Mouse (Mus musculus): ENCODE data around the gene Midn.
"Not testable (repeated sequence)": the region's sequence is repeated elsewhere in the genome, so short reads cannot be mapped to it uniquely, and the experiment has no call there.

Midn gene

DNA sequence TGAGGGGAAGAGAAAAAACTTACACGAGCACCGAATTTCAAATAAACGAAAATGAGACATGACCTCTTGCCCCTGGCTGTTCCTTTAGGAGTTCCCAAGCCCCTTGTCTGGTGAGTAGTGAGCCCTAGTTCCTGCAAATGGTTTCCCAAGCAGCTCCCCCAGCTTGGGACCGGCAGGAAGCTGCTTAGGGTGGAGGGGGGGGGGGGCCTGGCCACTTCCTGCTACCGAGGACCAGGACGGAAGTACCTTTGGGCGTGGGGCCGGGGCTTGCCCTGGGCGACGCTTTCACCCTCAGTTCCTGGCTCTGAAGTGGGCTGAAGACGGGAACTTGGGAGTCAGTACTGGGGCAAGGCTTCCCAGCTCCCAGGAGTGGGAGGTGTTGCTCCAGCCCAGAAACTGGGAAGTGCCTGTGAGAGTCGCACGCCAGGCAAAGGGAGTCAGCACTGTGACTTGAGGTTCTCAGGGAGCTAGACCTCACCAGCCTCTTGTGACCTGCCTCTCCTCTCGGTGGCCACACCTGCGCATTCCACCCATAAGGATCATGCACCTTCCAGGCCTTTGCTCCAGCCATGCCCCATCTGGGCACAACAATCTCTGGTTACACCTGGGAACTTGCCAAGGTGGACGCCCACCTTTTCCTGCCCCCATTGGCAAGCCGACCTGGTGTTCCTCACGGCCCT is 10.4 kb downstream of the Midn start:
- DNase-seq (ENCODE audit: low read depth, low spot score) = no peak

- DNase-seq (ENCODE audit: low read depth, low spot score) = no peak
Measured at GRCm38 (mm10) chr10:80159021-80159560, 11.0 kb downstream of the Midn start.

DNA sequence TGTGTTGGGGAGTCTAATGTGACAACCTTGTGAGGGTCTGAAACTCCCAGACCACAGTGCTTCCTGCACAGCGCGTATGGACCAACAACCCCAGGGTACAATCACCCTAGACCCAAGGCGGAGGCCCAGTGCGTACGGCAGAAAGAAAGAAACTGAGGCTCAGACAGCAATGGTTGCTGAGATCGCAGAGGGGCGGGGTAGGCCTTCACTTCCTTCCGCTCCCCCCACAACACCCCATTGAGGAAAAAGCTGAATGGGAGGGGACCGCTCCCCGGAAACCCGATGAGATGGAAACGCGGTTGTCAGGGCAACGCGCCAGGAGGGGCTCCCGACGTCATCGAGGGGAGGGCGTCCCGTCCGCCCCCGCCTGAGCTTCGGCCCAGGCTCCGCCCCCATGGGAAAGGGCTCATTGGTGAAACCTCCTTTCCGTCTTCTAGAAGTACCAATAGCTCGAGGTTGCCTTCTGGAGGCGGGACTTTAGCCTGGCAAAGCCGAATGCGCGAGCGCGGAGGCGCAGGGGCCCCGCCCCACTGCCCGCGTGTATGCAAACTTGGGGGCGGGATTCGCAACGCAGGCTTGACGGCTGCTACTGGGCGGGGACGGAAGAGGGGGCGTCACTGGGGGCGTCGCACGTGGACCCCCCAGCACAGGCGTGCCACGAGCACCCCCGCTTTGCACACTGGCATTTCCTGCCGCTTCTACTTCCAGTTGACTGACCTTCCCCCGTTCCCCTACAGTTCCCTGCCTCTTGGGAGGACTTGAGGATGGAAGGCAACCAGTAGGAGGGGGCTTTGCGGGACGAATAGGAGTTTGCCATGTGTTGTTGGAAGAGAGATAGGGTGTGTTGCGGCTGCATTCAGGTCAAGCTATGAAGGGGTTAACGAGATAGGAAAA is 11.7 kb downstream of the Midn start:
- peak; percentile 93 for DNase-seq (ENCODE audit: low read depth, low spot score)

DNA sequence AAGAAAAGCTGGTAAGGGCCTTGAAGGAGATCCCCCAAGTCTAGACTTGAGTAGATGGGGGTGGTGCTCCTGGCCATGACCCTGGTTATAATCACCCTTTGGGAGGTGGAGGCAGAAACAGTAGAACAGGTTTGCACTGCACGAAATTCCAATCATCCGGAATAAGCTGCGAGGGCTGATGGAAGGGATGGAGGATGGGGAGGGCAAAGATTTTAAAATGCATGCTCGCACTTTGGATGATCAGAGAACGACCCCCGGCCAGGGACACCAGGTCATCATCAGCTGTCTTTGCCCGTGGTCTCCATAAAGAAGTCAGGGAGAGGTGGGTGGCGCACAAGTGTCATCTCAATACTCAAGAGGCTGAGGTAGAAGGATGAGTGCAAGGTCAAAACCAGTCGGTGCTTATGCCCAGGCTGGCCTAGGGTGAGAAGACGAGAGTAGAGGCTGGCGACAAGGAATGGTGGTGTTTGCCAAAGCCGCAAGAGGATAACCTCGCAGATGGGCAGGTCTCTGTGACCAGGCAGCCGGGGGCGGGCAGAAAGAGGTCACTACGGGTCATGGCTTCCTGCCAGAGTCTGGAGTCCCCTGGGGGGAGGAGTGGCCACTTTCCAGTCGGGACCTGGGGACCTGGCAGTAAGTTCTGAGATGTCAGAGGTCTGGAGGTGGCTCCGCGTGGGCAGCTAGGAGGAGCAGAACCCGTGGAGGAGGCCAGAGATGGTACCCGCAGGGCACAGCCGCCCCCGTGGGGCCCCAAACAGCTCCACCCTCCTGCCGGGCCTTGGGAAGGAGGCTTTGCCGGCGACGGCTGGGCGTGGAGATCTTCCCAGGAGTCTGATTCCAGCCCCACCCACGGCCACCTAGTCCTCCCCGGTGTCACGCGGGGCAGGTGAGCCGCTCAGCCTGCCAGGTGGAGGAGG is 12.6 kb downstream of the Midn start:
- DNase-seq (ENCODE audit: low read depth, low spot score) = peak; percentile 84

GRCm38 (mm10) chr10:80161522-80162242 is 13.6 kb downstream of the Midn start:
- DNase-seq (ENCODE audit: low read depth, low spot score) = no peak

GRCm38 (mm10) chr10:80162243-80162608 is 14.2 kb downstream of the Midn start:
- DNase-seq (ENCODE audit: low read depth, low spot score) = no peak

DNA sequence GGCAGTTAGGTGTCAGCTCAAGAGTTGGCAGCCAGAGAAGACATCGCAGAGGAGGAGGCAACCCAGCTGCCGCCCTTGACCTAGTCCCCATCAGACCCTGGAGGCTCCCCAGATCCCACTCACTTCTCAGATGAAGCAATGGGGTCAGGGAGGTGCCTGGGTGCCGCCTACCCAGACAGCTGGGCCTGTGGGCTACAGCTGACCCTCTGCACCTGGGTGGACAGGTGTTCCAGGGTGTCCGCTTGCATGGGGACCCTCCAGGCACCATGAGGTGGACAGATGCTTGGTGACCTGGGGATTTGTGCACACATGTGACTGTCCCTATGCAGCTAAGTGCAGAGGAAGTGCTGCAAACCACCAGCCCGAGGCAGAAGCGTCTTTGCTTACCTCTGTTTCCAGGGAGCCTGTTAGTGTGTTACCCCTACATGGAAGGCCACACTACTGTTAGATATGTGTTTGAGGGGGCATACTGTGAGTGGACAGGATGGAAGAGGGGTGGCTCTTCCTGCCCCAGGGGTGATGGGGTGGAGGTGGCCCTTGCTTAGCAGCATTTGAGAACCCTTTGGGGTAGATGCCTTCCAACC is 14.7 kb downstream of the Midn start:
- DNase-seq (ENCODE audit: low read depth, low spot score) = no peak

DNA sequence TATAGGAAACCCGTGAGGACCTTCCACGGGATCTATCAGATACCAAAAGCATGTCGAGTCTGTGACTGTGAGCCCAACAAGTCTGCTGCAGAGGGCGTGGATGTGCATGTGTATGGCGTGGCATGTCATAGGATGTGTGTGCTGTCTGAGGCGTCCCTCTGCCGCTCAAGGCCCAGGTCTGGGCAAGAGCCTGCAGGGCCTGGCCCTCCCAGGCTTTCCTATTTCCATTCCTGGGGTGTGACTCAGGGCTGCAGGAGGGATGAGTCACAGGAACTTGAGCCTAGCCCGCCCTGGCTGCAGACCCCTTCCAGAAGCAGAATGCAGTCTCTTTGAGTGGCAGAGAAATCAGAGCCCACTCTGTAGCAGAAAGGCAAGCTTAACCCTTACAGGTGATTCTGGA is 15.6 kb downstream of the Midn start:
- no peak for DNase-seq (ENCODE audit: low read depth, low spot score)

DNA sequence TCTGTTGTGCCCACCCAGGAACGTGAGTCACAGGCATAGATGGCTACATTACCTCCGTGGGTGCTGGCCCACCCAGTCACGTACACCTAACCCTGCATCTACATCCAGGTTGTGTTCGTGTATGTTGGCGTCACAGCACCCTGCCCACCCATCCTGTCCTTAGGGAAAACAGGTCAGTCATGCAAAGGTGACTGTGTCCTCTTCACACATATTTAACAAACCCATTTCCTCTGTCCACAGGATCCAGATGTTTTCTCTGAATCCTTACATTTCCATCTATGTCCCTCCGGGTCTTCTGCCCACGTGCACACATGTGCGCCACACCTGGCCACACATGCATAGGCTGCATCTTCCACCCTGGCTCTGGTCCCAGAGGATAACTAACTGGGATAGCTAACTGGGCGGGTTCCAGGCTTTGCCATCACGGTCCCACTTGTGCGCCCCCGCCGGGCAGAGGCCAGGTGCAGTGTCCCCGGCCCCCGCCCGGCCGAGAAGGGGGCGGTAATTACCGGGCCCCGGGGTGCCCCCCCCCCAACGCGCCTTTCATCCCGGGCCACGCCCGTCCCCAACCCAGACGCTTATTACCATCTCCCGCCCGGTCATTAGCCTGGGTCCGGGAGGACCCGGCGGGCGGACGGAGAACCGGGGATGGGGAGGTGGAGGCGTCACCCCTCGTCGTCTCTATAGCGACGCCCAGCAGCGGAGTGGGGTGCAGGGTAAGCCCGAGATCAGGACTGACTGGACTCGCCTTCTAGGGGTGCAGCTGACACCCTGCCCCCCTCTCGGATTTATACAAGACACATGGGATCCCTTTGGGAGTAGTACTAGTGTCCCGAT is 16.3 kb downstream of the Midn start:
- no peak for DNase-seq (ENCODE audit: low read depth, low spot score)

DNA sequence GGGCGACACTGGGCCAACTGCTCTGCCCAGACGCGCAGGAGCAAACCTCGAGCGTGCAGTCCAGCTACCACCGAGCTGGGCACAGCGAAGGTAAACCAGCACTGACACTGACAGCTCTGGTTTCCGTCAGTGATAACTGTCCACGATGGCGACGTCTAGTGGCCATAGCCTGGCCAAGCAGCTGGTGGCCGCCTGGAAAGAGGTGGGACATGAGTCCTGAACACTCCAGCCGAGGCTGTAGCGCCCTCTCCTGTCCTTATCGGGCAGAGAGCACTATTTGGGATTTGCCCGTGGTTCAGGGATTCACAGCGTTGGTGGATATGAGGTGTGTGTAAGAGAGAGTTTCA is 16.9 kb downstream of the Midn start:
- peak; percentile 95 for DNase-seq (ENCODE audit: low read depth, low spot score)

GRCm38 (mm10) chr10:80165392-80166128 is 17.5 kb downstream of the Midn start, which contains the start of gene Cirbp:
TSS of gene Cirbp (plus strand) at chr10:80165985.
- peak; percentile 49 for DNase-seq (ENCODE audit: low read depth, low spot score)

- not testable (repeated sequence) for DNase-seq (ENCODE audit: low read depth, low spot score)
Measured at GRCm38 (mm10) chr10:80166136-80166535, 18.1 kb downstream of the Midn start.

- peak; percentile 99 for DNase-seq (ENCODE audit: low read depth, low spot score)
Measured at GRCm38 (mm10) chr10:80167460-80168037, 19.5 kb downstream of the Midn start.

DNA sequence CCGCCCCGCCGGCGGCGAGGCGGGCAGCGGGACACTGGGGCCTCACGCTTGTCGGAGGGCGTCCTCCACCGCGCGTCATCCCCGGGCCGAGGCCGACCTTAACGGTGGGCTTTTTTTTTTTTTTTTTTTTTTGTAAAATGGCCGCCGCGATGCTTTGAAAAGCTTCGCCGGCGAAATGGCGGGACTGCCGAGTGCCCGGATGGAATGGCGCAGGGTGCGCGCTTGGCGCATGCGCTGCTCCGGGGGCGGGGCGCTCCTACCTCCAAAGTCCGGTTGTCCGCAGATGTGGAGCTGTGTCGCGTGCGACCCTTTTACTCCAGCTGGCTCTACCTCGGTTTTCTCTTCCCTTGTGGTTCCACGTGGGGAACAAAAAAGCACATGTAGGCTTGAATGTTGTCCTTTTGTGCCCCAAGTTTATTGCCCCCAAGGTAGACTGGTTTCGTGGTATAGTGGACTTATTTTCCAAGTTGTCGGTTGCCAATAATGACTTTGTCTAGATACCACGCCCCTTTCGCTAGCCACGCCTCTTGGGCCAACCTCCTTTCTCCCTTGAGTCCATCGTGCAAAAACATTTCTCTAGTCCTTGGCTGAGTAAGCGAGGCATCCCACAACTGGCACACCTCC is 20.1 kb downstream of the Midn start:
- DNase-seq (ENCODE audit: low read depth, low spot score) = peak; percentile 84

GRCm38 (mm10) chr10:80169070-80169469 is 21.0 kb downstream of the Midn start:
- no peak for DNase-seq (ENCODE audit: low read depth, low spot score)

GRCm38 (mm10) chr10:80169651-80170050 is 21.6 kb downstream of the Midn start:
- DNase-seq (ENCODE audit: low read depth, low spot score) = no peak

DNA sequence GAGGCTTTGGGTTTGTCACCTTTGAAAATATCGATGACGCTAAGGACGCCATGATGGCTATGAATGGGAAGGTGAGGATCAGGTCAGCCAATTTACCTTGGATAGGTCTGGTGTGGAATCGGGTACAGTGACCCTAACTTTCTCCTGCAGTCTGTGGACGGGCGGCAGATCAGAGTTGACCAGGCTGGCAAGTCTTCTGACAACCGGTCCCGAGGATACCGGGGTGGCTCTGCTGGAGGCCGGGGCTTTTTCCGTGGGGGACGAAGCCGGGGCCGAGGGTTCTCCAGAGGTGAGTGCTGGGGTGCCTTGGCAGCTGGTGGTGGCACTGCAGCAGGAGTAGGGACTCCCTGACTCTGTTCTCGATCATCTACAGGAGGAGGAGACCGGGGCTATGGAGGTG is 22.0 kb downstream of the Midn start:
- DNase-seq (ENCODE audit: low read depth, low spot score) = no peak

DNA sequence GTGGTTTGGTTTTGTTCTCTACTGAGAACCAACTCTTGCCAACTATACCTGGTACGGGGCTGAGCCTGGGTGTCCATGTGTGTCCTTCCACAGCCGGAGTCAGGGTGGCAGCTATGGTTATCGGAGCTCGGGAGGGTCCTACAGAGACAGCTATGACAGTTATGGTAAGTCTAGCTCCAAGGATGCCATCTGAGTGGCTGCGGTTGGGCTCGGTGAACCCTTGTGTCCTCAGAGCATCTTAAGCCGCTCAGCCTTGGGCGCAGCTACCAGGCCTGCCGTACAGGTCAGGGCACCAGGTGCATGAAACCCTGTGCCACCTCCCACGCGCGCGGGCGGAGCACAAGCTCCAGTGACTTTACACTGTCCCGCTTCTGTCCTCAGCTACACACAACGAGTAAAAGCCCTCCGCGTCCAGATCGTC is 22.5 kb downstream of the Midn start:
- DNase-seq (ENCODE audit: low read depth, low spot score) = no peak

Data from retina, postnatal 7 days (tissue).